Mouse (Mus musculus): Measurements from ENCODE around the gene Slc39a3. TPM values are rescaled to one million over a fixed set of nuclear protein-coding genes. Genes with fewer than 3 reads are reported as not detected.

The Slc39a3 gene
- total RNA-seq, 1 experiment, result 12.6 TPM

DNA sequence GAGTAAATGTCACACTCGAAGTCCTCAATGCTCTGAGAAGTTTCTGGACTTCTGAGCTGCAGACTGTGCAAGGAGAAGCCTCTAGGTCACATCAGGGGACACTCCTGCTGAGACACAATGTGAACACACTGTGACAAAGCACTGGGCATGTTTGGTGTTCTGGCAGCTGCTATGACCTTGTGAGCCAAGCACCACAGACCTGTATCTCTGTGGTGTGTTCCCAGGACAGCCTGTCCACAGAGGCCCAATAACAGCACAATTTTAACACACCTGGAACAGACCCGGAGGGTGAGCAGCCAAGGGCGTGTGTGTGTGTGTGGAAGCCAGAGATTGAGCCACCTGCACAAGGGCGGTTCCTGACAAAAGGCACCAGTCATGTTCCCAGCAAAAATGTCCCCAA, 42.6 kb downstream of the Slc39a3 start:
- no peak for DNase-seq (ENCODE audit: low read depth, low spot score)
- TF ChIP-seq ZNF384 (IDR thresholded peaks at IDR 0.05; ENCODE audit: low read depth, low read length) (no peak), HCFC1 (IDR thresholded peaks at IDR 0.05; ENCODE audit: borderline replicate concordance, insufficient read depth, low read length) (no peak), ZC3H11A (IDR thresholded peaks at IDR 0.05; ENCODE audit: borderline replicate concordance, low read depth, low read length) (no peak), MAFK (IDR thresholded peaks at IDR 0.05; ENCODE audit: insufficient read depth, low read depth, low read length) (no peak), CHD2 (IDR thresholded peaks at IDR 0.05; ENCODE audit: low read depth, low read length) (no peak)
- Histone ChIP-seq H3K9ac (ENCODE audit: insufficient read depth, low read depth, low read length, poor library complexity, severe bottlenecking) (no peak overlapping the region), H3K36me3 (ENCODE audit: control insufficient read depth, insufficient read depth, low read length, poor library complexity, severe bottlenecking) (no peaks in the 10 kb centered on the region), H3K9me3 (ENCODE audit: control insufficient read depth, insufficient read depth, low read depth, low read length) (no peaks in the 10 kb centered on the region), H3K4me3 (ENCODE audit: insufficient read depth in 1 of 2, low read depth in 1 of 2, low read length in 2 of 2, poor library complexity in 1 of 2, severe bottlenecking in 1 of 2) (no peak overlapping the region), H3K4me1 (ENCODE audit: control insufficient read depth in 2 of 2, insufficient read depth in 2 of 2, low read length in 2 of 2, poor library complexity in 1 of 2) (peaks cover 0 to 7% of the 10 kb centered on the region in 2 experiments; a peak in 1 of 4 replicates), H3K27ac (ENCODE audit: insufficient read depth, low read depth, low read length, poor library complexity, severe bottlenecking) (no peak overlapping the region)
- in situ Hi-C loops (cut with MboI; ENCODE audit: low sequenced_read_pairs in 2 of 2, unreplicated experiment in 2 of 2), result loop anchor here in 1 of 2 experiments (5.0 kb wide), 2 partner anchors 67 to 107 kb away; no protein-coding TSS in a partner anchor

DNA sequence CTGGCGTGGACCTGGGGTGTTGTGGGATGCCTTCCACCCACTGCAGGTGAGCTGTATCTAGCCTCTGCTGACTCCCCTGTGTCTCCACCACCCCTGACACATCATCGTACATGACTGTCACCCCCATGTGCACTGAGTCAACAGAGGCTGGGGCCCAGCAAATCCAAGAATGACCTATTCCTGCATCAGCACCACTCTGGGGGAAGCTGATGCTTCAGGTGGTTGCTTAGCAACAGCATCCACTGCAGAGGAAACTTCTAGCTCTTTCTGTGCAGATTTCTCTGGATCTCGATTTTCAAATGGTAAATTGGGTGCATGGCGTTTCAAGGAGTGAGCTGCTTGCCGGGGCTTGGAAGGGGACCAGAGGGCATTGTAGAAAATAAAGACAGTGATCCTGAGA, 44.0 kb downstream of the Slc39a3 start:
- peaks cover 0 to 3% of the 10 kb centered on the region in 2 experiments; a peak in 1 of 4 replicates for H3K4me1 ChIP-seq (ENCODE audit: control insufficient read depth in 2 of 2, insufficient read depth in 2 of 2, low read length in 2 of 2, poor library complexity in 1 of 2)
- TF ChIP-seq MAFK (IDR thresholded peaks at IDR 0.05; ENCODE audit: insufficient read depth, low read depth, low read length), result no peak
- TF ChIP-seq HCFC1 (IDR thresholded peaks at IDR 0.05; ENCODE audit: borderline replicate concordance, insufficient read depth, low read length), result no peak
- TF ChIP-seq ZC3H11A (IDR thresholded peaks at IDR 0.05; ENCODE audit: borderline replicate concordance, low read depth, low read length), result no peak
- TF ChIP-seq CHD2 (IDR thresholded peaks at IDR 0.05; ENCODE audit: low read depth, low read length), result no peak
- TF ChIP-seq ZNF384 (IDR thresholded peaks at IDR 0.05; ENCODE audit: low read depth, low read length), result no peak
- in situ Hi-C loops (cut with MboI; ENCODE audit: low sequenced_read_pairs in 2 of 2, unreplicated experiment in 2 of 2), result loop anchor here in 1 of 2 experiments (5.0 kb wide), 1 partner anchor 66 kb away; no protein-coding TSS in a partner anchor
- H3K36me3 ChIP-seq (ENCODE audit: control insufficient read depth, insufficient read depth, low read length, poor library complexity, severe bottlenecking), result no peaks in the 10 kb centered on the region
- no peak overlapping the region for H3K9ac ChIP-seq (ENCODE audit: insufficient read depth, low read depth, low read length, poor library complexity, severe bottlenecking)
- no peaks in the 10 kb centered on the region for H3K9me3 ChIP-seq (ENCODE audit: control insufficient read depth, insufficient read depth, low read depth, low read length)
- no peak overlapping the region for H3K4me3 ChIP-seq (ENCODE audit: insufficient read depth in 1 of 2, low read depth in 1 of 2, low read length in 2 of 2, poor library complexity in 1 of 2, severe bottlenecking in 1 of 2)
- H3K27ac ChIP-seq (ENCODE audit: insufficient read depth, low read depth, low read length, poor library complexity, severe bottlenecking), result no peak overlapping the region
- no peak for DNase-seq (ENCODE audit: low read depth, low spot score)

DNA sequence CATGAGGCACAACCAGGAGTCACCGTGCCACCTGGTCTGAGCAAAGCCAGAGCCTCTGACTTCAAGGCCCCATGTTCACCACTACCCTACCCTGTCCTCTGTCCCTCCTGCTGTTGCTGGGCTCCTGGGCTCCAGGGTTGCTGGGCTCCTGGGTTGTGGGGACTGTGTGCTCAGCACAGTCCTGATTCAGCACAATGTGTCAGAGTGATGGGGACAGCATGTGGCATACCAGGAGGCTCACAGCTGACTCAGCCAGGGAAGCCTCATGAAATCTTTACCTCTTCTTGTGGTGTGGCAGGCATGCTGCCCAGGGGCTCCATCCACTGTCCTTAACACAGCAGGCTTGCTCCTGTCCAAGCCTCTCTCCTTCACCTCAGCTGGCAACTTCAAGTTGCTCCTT, 45.3 kb downstream of the Slc39a3 start:
- no peak overlapping the region for H3K9ac ChIP-seq (ENCODE audit: insufficient read depth, low read depth, low read length, poor library complexity, severe bottlenecking)
- TF ChIP-seq ZC3H11A (IDR thresholded peaks at IDR 0.05; ENCODE audit: borderline replicate concordance, low read depth, low read length) (no peak), HCFC1 (IDR thresholded peaks at IDR 0.05; ENCODE audit: borderline replicate concordance, insufficient read depth, low read length) (no peak), ZNF384 (IDR thresholded peaks at IDR 0.05; ENCODE audit: low read depth, low read length) (no peak), CHD2 (IDR thresholded peaks at IDR 0.05; ENCODE audit: low read depth, low read length) (no peak), MAFK (IDR thresholded peaks at IDR 0.05; ENCODE audit: insufficient read depth, low read depth, low read length) (no peak)
- H3K27ac ChIP-seq (ENCODE audit: insufficient read depth, low read depth, low read length, poor library complexity, severe bottlenecking), result no peak overlapping the region
- in situ Hi-C loops (cut with MboI; ENCODE audit: low sequenced_read_pairs in 2 of 2, unreplicated experiment in 2 of 2), result loop anchor here in 1 of 2 experiments (5.0 kb wide), 1 partner anchor 65 kb away; no protein-coding TSS in a partner anchor
- DNase-seq (ENCODE audit: low read depth, low spot score), result no peak
- no peaks in the 10 kb centered on the region; a peak in 1 of 4 replicates for H3K4me1 ChIP-seq (ENCODE audit: control insufficient read depth in 2 of 2, insufficient read depth in 2 of 2, low read length in 2 of 2, poor library complexity in 1 of 2)
- no peaks in the 10 kb centered on the region for H3K36me3 ChIP-seq (ENCODE audit: control insufficient read depth, insufficient read depth, low read length, poor library complexity, severe bottlenecking)
- no peak overlapping the region for H3K4me3 ChIP-seq (ENCODE audit: insufficient read depth in 1 of 2, low read depth in 1 of 2, low read length in 2 of 2, poor library complexity in 1 of 2, severe bottlenecking in 1 of 2)
- no peaks in the 10 kb centered on the region for H3K9me3 ChIP-seq (ENCODE audit: control insufficient read depth, insufficient read depth, low read depth, low read length)

DNA sequence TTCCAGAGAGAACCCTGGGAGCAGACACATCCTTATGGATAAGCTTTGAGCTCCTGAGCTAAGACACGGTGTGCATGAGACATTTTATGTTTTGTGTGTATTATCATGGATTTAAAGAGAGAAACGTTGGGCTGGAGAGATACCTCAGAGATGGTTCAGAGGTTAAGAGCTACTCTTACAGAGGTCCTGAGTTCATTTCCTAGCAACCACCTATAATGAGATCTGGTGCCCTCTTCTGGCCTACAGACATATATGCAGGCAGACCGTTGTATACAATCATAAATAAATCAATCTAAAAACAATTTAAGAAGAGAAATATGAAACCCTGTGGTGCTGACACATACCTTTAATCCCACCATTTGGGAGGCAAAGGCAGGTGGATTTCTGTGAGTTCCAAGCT, 46.2 kb downstream of the Slc39a3 start:
- Histone ChIP-seq H3K4me3 (ENCODE audit: insufficient read depth in 1 of 2, low read depth in 1 of 2, low read length in 2 of 2, poor library complexity in 1 of 2, severe bottlenecking in 1 of 2) (no peak overlapping the region), H3K4me1 (ENCODE audit: control insufficient read depth in 2 of 2, insufficient read depth in 2 of 2, low read length in 2 of 2, poor library complexity in 1 of 2) (no peaks in the 10 kb centered on the region; a peak in 1 of 4 replicates), H3K9me3 (ENCODE audit: control insufficient read depth, insufficient read depth, low read depth, low read length) (no peaks in the 10 kb centered on the region), H3K27ac (ENCODE audit: insufficient read depth, low read depth, low read length, poor library complexity, severe bottlenecking) (no peak overlapping the region), H3K9ac (ENCODE audit: insufficient read depth, low read depth, low read length, poor library complexity, severe bottlenecking) (no peak overlapping the region), H3K36me3 (ENCODE audit: control insufficient read depth, insufficient read depth, low read length, poor library complexity, severe bottlenecking) (no peaks in the 10 kb centered on the region)
- in situ Hi-C loops (cut with MboI; ENCODE audit: low sequenced_read_pairs in 2 of 2, unreplicated experiment in 2 of 2), result loop anchor here in 1 of 2 experiments (5.0 kb wide), 1 partner anchor 64 kb away; no protein-coding TSS in a partner anchor
- no peak for DNase-seq (ENCODE audit: low read depth, low spot score)
- TF ChIP-seq ZC3H11A (IDR thresholded peaks at IDR 0.05; ENCODE audit: borderline replicate concordance, low read depth, low read length) (peak; percentile 56; the same call in 1 of the 2 replicates), MAFK (IDR thresholded peaks at IDR 0.05; ENCODE audit: insufficient read depth, low read depth, low read length) (no peak), CHD2 (IDR thresholded peaks at IDR 0.05; ENCODE audit: low read depth, low read length) (no peak), ZNF384 (IDR thresholded peaks at IDR 0.05; ENCODE audit: low read depth, low read length) (0 out of 2 replicates have a peak, but pooled peaks have one; percentile 27)

Data from ES-E14 (cell line).